Mouse (Mus musculus) gastrocnemius, postnatal 10 days (tissue): Measurements from ENCODE around the gene Olfr159. TPM values are rescaled to one million over a fixed set of nuclear protein-coding genes. Genes with fewer than 3 reads are reported as not detected.
A peak's percentile ranks its signal among the peaks of the same experiment; 100 is the strongest.

Experiments used
- DNase-seq: peaks from one replicate; pipeline ENCODE4 v3.0.0; 2021; ENCODE audit warnings: mixed read lengths
- total RNA-seq, 2 experiments: library from RNA; stranded (reverse); gene quantifications; 2 replicates each; pipeline ENCODE4 v1.2.3; 2021

The Olfr159 gene
- total RNA-seq, 2 experiments from 2014 or later: not detected

DNA sequence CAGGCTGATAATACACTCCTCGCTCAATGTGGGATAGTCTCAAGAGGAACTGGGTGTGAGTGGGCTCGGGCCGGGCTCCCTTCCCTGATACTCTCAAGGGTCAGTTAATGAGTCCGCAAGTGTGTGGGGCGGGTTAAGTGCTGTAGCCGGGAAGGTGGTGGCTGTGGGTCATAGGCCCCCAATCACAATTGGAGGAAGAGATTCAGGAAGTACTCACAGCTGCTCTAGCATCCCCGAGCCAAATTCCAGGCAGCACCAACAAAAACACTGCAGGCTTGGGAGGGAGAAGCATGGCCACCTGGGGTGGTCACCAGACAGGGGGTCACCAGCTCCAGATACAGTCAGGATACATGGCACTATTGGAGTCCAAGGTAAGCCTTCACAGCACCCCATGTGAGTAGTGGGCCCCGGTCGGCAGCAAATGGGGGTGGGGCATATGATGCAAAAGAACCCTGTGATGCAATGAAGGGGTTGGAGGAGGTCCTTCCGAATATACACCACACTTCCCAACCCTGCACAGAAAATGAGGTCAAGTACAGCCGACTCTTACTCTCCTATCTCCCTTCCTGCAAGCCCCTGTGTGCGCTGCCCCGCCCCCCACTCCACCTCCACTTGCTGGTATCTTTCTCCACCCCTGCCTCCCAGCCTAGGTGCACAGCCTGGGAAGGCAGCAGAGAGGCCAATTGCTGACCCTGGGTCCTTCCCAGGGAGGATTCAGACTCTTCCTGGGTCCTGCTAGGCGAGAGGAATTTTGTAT lies 40.8 kb downstream of the Olfr159 start, which contains the start of gene Spaar:
Spaar (plus strand) TSS at position 241 of the 757 bp plus-strand sequence.
- DNase-seq: peak; percentile 31

DNA sequence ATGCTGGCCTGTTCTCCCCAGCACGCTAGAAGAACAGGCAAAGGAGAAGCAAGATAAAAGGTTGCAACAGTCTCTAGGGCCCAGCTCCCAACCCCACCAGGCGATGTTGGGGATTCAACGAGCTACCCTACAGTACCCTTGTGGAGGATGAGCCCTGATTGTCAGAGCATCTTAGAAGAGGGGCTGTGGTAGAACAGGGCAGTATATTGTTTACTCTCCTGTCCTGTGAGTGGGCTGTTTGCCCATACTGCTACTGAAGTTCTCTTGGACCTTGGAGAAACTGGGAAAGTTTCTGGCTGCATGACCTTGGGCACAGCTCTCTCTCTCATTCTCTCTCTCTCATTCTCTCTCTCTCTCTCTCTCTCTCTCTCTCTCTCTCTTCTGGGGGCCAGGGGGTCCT lies 41.7 kb downstream of the Olfr159 start:
- DNase-seq: no peak

DNA sequence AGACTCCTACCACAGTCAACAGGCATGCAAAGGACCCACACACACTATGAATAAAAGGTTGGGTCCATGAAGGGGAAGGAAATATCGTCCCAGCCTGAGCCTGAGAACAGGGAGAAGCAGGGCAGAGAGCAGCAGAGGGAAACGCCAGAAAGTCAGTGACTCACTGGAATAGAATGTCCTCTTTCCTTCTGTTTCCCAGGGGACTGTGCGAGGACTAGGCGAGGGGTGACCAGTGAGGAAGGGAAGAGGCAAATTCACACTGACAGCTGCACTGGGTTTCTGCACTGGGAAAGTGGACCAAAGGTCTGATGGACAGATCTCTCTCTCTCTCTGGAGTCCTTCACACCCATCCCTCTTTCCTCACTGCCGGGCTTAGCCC lies 42.2 kb downstream of the Olfr159 start:
- no peak for DNase-seq

DNA sequence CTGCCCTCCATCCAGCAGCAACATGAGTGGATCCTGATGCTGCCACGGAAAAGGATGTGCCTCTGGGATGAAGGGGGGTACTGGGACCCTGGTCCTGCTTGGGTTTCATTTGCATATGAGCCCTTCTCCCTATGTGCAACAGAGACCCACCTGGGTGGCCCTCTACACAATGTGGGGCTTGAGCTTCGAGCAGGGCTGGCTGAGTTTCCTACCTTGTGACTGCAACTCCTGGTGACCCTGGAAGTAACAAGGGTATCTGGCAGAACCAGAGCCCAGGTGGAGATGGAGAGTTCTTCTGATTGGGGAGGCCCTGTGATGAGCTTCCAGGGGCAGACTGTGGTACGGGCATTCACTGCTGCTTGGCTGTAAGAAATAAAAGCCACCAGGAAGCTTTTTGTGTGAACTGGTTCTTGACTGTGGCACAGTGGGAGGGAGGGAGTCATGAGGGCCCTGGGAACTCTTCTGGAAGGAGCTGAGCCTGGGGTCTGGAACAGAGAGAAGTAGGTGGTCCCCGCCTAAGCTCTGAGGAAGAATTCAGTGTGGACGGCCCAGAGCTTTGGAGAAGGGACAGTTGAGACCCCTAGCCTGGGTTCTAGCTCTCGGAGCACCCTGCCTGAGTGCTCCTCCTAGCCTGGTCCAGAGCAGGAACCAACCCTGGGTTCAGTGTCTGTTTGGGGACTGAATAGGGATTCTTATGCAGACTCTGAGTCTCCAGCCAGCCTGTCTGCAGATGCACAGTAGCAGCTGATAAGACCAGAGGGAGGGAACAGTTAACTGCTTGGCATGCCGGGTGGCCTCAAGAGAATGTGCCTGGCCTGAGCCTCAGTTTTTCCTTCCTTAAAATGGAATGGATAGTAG lies 42.9 kb downstream of the Olfr159 start:
- no peak for DNase-seq

DNA sequence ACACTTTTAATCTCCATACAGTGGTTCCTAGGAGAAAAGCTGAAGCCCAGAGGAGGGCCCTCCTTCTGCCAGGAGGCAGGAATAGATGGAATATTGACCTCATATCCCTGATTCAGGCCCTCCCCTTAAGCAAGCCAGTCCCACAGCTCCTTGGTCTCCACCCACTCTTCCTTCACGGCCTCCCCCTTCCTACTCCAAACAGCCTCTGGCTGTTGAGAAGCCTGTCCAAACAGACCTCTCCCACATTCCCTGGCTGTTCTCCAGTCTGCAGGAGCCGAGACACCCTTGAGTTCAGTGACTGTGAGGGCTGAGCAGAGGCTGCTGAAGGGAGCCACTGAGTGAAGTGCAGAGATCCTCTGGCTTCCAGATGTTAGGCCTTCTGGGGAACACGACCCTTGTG lies 43.8 kb downstream of the Olfr159 start, which contains the start of gene Hrct1:
Hrct1 (plus strand) TSS at position 194 of the 400 bp plus-strand sequence.
- DNase-seq: peak; percentile 50

DNA sequence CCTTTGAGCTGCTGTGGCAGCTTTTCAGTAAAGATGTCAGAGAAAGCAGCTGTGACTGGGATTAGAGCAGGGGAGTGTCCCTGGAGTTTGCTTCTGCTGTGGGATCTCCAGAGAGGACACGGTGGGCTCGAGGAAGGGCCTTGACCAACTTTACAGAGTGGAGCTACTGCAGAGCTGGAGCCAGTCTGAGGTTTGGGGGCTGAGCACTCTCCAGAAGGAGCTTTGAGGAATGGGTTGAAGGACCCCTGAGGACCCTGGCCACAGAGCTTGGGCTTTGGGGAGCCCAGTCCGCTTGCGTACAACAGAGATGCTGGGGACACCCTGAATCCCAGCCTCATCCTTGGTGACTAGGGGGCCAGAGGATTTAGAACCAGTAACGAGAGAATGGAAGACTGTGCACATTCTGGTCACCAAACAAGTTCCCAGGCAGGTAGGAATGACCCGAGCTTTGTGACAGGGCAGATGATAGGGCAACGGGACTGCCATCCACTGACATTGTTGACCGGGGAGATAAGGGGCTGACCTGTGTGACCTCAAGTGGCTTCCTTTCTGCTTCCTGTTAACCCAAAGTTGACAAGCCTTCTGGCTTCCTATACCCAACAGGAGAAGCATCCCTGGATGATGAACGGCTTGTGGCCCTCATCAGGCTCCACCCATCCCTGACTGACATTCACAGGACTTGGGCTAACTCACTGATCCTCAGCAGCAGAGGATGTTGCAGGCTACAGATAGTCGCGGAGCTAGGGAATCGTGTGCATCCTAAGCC lies 44.4 kb downstream of the Olfr159 start:
- DNase-seq: no peak

DNA sequence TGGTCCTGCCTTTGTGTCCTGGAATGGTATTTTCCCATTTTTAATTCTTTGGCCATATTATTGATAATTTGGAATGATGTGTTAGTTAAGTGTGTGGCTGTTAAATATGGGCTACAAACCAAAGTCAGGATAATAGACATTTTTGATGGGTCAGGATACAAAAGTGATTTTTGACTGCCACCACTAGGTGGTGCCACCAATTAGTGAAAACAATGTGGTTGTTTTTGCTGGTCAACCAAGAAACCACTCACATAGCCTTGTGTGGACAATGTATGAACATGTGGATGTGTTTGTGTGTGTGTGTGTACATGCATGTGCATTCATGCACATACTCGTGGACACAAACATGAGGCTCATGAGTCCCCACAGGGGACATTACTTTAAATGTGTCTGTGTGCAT lies 46.0 kb downstream of the Olfr159 start:
- peak; percentile 66 for DNase-seq

DNA sequence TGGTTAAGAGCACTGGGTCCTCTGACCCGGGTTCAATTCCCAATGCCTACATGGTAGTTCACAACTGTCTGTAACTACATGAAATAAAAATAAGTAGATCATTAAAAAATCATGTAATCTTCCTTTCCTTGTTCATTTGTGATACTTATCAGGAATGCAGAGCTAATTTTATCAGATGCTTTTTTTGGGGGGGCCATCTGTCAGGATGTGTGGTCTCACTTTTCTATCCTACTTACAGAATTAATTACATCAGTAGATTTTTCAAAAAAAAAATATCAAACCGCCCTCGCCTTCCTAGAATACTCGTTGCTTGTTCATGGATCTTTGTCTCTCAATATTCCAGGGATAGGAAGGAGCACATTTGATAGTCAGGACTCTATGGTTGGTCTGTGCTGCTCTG lies 48.6 kb downstream of the Olfr159 start:
- no peak for DNase-seq

DNA sequence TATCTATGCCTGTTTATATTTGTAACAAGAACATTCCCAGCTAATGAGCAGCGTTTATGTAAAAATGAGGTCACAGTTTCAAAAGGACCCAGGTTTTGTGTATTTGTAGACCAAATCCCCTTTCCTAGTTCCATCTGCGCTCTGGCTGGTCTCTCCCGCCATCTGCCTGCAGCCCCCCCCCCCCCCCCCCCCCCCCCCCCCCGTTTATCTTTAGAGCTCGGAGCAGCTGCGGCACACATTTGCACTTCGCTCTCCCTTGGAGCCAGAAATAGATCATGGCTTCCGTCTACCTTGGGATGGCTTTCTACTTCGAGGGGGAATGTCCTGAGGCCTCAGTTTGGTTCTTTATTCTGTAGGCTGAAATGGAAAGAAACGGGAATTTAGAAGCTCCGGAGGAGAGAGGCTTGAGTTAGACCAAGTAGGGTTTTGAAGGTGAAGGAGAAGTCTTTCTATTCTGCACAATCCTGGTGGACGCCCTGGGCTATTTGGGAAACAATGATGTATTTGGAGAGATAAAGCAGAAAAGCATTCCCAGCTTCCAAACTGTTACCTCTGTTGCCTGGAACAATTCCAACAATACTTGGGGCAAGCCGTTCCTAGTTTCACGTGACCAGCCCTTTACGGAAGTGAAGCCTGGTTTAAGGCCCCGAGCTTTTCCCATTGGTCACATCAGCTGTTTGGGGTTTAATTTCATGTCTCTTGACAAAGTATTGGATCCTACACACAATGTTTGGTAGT lies 50.1 kb downstream of the Olfr159 start:
- no peak for DNase-seq

Other genes with a start within 250 kb of the Olfr159 start
- 1,000 to 10,000 TPM; 8,012 to 8,431 TPM for gene Tpm2, start 247.2 kb downstream of the Olfr159 start, total RNA-seq
- gene Creb3, start 208.7 kb downstream of the Olfr159 start, total RNA-seq: 10 to 100 TPM; 39.6 to 45.0 TPM
- 100 to 1,000 TPM in 1 of 2 experiments, 10 to 100 TPM in 1; 84.9 to 112 TPM for gene Tln1, start 208.3 kb downstream of the Olfr159 start, total RNA-seq
- 10 to 100 TPM; 22.9 to 30.4 TPM for gene Rgp1, start 192.3 kb downstream of the Olfr159 start, total RNA-seq
- gene Gba2, start 192.1 kb downstream of the Olfr159 start, total RNA-seq: 1 to 10 TPM; 6.7 to 9.1 TPM
- gene Msmp, start 186.5 kb downstream of the Olfr159 start, total RNA-seq: under 1 TPM; 0.33 to 0.38 TPM
- 10 to 100 TPM; 30.7 to 39.5 TPM for gene Npr2, start 139.1 kb downstream of the Olfr159 start, total RNA-seq
- gene Spag8, start 117.4 kb downstream of the Olfr159 start, total RNA-seq: under 1 TPM in 1 of 2 experiments, not detected in 1; 0.38 TPM
- 10 to 100 TPM; 51.3 to 57.6 TPM for gene Hint2, start 114.5 kb downstream of the Olfr159 start, total RNA-seq
- 10 to 100 TPM in 1 of 2 experiments, 1 to 10 TPM in 1; 9.1 to 10.8 TPM for gene Tmem8b, start 102.0 kb downstream of the Olfr159 start, total RNA-seq
- gene Fam221b, start 101.9 kb downstream of the Olfr159 start, total RNA-seq: under 1 TPM; 0.18 to 0.26 TPM
- not detected for gene Olfr70, start 70.2 kb downstream of the Olfr159 start, total RNA-seq
- gene Olfr71, start 60.8 kb downstream of the Olfr159 start, total RNA-seq: not detected
- 1 to 10 TPM; 2.3 to 3.1 TPM for gene Hrct1, start 43.8 kb downstream of the Olfr159 start, total RNA-seq
- 1 to 10 TPM; 1.1 to 1.6 TPM for gene Spaar, start 41.0 kb downstream of the Olfr159 start, total RNA-seq
- not detected for gene Olfr156, start 52.9 kb upstream of the Olfr159 start, total RNA-seq
- gene Olfr157, start 69.2 kb upstream of the Olfr159 start, total RNA-seq: not detected
- gene Olfr155, start 80.6 kb upstream of the Olfr159 start, total RNA-seq: not detected
- 10 to 100 TPM; 13.6 to 15.5 TPM for gene Reck, start 104.5 kb upstream of the Olfr159 start, total RNA-seq
- gene Glipr2, start 186.4 kb upstream of the Olfr159 start, total RNA-seq: 10 to 100 TPM; 13.1 to 18.0 TPM
- under 1 TPM in 1 of 2 experiments, not detected in 1; 0.14 TPM for gene Ccin, start 212.5 kb upstream of the Olfr159 start, total RNA-seq
- 100 to 1,000 TPM in 1 of 2 experiments, 10 to 100 TPM in 1; 94.7 to 106 TPM for gene Clta, start 233.4 kb upstream of the Olfr159 start, total RNA-seq